Mouse (Mus musculus): ENCODE data around the gene Copg2. TPM values are rescaled to one million over a fixed set of nuclear protein-coding genes. Genes with fewer than 3 reads are reported as not detected.
A peak's percentile ranks its signal among the peaks of the same experiment; 100 is the strongest.

Gene Copg2
- total RNA-seq, 1 experiment from 2014 or later: 51.5 TPM

GRCm38 (mm10) chr6:30734465-30734864, 162.1 kb downstream of the Copg2 start:
- DNase-seq: no peak

DNA sequence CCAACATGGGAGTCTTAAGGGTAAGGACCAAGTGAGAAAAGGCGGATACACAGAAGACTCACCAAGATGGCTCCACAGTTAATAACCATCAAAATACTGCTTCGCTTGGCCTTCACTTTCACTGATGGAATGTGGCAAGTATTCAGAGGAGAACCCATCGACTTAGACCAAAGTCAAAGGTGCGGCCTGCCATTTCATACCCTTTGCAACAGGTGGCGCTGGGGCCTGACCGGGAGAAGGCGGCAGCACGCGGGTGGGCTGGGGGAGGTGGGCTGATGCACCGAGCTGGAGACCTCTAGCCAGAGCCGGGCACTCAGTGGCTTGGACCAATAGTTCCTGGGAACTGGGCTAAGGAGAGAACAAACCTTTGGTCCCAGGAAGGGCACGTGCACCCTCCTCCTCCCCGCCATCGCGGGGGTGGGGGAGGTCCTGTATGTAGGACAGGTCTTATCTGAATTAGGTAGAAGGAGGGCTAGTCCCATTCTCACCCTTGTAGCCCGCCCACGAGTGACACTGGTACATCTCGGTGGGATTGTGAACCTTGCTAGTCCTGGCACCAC, 163.9 kb downstream of the Copg2 start:
- no peak for DNase-seq

DNA sequence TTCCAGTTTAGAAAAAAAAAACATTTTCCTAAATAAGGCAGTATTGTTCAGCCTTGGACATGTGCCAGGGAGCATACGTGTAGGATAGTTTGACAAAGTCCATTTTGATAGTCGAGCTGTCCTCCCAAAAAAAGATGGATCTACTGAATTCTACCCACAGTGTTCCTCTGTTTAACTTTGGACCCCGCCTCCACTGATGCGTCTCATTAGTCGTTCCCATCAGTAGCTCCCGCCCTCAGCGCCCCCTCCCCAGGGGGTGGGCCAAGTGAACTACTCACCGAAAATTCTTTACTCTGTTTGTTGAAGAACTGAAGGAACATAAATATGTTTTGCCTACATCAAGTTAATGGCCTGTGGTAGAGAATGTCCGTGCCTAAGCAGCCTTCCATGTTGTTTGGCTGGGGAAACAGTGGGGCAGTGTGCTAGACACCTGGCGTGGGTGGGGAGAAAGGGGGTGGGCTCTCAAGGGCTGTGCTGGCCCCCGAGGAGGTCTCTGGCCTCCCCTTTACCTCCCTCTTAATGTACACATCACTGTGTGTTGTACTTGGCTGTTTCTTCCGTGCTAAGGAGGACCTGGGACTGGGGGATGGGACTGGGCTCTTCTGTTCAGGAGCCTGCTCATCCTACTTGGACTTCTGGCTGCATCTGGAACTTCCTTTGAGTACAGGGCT, 166.2 kb downstream of the Copg2 start:
- no peak for DNase-seq

GRCm38 (mm10) chr6:30723331-30723730, 173.3 kb downstream of the Copg2 start, which contains the start of gene Mest:
Gene Mest (plus strand): TSS chr6:30723547.
- no peak for DNase-seq

- no peak for DNase-seq
These were observed 174.0 kb downstream of the Copg2 start for GRCm38 (mm10) chr6:30722385-30723164.

- no peak for DNase-seq
These were observed 179.8 kb downstream of the Copg2 start for GRCm38 (mm10) chr6:30716796-30717195.

DNA sequence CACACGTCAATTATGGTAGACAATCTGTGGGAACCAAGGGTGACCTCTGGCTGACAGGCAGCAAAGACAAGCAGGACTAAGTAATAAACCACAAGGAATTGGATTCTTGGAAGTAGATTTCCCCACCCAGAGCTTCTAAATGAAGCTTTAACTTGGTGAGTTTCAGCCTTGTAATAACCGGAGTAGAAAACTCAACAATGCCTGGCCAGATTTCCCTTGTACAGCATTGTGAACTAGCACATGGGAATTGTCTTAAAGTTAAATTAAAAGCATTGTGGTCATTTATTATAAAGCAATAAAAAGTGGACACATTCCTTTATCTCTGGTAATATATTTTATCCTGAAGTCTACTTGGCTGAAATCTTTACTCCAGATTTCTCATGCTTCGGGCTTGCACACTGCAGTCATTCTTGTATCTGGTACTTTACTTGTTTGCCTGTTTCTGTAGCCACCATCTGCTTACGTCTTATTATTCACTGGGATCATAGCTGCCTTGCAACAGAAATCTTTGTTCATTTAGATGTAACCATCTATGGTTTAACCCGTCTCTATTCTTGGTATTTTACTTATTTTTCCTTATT, 181.6 kb downstream of the Copg2 start:
- no peak for DNase-seq

DNA sequence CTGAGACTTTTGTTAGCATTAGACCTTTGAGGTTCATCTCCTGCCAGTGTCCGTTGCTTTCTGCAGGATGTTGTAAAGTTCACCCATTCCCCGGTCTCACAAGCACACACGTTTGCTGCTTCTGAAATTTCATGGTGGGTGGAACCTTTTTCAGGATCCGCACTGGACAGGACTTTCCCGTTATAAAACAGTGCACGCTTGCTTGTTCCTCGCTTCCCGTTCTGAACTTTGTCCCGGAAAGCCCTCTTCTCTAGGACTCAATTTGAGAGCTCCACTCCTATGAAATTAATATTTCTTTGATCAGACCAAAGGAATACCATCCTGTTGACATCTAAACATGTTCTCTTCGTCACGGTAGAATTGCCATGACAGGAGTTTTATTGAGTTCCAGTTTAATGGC, 182.7 kb downstream of the Copg2 start:
- DNase-seq: no peak

DNA sequence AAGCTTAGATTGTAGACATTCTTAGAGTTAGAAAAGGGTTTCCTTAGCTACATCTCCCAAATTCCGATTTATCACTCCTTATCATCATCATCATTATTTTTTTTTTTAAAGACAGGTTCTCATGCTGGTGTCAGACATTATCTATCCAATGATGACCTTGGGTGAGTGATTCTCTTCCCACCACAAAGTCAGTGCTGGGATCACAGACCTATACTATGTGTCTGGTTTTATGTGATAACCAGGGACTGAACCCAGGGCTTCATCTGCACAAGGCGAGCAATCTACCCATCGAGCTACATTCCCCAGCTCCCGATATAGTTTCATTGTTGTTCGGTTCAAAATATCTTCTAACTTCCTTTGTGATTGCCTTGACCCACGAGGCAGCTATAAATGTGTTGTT, 183.1 kb downstream of the Copg2 start:
- DNase-seq: no peak

DNA sequence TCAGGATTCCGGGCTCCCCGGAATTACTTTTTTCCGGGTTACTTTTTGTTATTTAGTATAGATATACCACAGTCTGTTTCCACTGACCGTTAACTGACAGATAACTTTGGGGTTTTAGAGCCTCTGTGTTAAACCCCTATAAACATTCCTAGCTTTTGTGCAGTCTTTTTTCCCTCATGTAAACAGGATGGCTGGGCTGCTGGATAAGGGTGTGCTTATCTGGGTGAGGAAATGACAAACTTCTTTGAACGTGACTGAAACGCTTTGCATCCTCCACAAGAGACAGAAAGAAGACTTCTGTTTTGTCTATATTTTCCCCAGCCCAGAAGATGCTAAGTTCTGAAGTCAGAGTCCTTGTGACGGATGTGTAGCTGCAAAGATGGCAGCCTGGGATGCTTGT, 184.1 kb downstream of the Copg2 start:
- DNase-seq: no peak

DNA sequence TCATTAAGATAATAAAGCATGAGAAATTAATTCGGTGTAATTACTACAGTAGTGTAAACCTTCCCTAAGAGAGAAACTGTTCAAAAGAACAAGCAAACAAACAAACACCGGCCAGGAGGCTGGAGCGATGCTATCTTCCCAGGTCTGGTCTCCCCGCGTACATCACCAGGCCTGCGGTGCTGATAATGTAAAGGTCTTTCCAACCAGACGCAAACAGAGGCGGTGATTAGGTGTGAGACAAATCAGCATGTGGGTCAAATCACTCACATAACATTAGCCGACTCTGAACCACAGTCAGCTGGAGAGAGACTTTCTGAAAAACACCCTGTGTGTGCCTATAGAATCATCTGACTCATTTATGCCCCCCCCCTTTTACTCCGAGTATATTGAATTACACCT, 185.2 kb downstream of the Copg2 start:
- no peak for DNase-seq

DNA sequence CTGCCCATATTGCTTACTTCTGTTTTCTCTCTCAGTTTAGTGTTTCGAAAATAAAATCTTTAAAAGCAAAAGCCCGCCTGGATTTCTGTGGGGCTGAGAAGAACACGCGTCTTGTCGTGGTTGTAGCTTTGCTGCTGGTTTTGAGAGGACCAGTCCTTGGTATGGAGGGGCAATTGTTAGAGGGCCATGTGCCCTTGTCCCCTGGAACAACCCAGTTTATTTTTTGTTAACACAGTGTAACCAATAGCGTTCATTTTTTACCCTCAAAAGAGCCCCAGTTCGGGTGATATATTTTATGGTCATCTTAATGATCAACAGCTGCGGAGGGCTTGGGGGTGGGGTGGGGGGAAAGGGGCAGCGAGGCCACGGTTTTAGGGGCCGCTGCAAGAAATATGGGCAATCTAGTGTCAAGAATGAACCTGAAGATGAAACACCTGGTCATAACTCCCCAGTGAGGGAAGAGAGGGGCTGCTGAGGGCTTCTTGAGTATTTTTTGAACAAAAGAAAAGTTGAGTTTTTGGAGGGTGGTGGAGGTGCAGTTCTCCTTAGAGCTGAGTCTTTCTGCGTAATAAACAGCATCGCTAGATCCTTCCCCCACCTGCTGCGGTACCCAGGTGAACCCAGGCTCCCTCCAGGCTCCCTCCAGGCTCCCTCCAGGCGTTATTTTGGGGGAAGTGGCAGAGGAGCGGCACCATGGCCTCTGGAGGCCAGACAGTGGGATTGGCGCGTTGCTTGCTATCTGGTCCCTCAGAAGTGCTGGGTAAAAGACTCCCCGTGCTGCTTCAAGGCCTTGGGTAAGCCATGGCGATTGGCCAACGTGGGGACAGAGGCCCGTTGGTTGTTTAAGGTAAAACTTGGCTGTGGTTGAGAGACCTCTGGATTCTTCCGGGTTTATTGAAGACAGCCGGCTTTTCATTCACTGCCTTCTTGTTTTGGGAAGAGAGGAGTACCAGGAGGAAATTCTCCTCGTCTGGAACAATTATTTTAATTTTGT, 185.9 kb downstream of the Copg2 start:
- peak; percentile 60 for DNase-seq

DNA sequence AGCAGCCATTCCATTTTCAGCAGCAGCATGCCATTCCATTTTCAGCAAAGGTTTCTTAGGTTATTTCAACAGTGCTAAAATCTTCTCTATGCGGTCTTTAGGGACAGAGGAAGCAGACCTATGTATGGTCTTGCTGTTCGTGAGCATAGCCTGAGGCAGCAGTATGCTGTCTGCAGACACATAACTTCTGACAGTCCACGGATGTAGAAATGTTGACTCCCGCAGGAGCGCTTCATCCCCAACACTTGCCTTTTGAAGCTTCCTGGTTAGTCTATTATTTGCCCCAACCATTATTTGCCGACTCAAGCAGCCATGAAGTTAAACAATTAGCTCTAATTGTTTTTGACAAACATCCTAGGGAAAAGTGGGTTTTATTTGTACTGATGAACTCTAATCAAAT, 187.5 kb downstream of the Copg2 start:
- DNase-seq: no peak

GRCm38 (mm10) chr6:30703977-30704602, 192.5 kb downstream of the Copg2 start:
- DNase-seq: no peak

- DNase-seq: no peak
These were observed 193.1 kb downstream of the Copg2 start for GRCm38 (mm10) chr6:30703476-30703875.

- DNase-seq: no peak
These were observed 193.7 kb downstream of the Copg2 start for GRCm38 (mm10) chr6:30702881-30703280.

DNA sequence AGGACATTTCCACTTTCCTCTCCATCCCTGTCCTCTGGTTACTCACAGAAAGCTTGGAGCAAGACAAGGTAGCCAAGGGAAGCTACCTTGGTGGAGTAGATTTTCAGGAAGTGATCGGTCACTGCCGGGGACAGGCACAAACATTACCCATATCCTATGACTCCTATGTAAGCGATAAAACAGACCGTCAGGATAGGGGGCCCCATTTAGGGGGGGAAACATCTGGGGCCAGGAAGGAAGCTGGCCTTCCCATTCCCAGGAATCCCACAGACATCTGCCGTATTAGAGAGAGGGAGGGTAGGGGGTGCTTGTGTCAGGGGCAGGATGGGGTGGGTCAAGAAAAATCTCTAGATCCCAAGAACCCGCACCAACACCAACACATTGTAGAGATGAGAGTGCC, 196.4 kb downstream of the Copg2 start:
- DNase-seq: peak; percentile 22

DNA sequence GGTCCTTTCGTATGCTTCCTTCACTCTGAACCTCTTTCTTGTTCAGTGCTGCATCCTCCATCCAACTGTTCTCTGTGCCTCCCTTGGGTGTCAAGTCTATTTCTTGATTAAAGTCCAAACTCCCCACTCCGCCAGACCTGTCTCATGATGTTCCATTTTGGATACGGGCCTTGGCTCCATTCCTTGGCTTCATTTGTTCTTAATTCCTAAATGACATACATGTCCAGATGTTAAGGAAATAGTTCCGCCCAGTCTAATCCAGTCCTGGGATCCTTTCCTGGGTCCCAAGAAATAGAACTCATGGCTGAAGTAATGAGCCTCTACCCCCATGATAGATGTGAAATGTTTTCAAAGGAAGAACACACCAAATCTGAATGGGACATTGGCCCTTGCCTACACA, 198.6 kb downstream of the Copg2 start:
- DNase-seq: no peak
